Mouse (Mus musculus) C2C12 (cell line): ENCODE data around the gene Grik3.

Source experiments
- CEBPB ChIP-seq: IDR thresholded peaks from one replicate; pipeline ENCODE4 v1.6.1; 2011; ENCODE audit warnings: low read depth, mild to moderate bottlenecking, control low read depth, moderate library complexity
- CTCF ChIP-seq: IDR thresholded peaks from one replicate; pipeline ENCODE4 v1.5.1; 2011; ENCODE audit not compliant: control insufficient read depth, insufficient read depth, insufficient read length
- FOSL1 ChIP-seq: IDR thresholded peaks from one replicate; pipeline ENCODE4 v1.8.0; 2011; ENCODE audit warnings: mild to moderate bottlenecking, low read length; ENCODE audit not compliant: poor library complexity, insufficient read depth, severe bottlenecking

DNA sequence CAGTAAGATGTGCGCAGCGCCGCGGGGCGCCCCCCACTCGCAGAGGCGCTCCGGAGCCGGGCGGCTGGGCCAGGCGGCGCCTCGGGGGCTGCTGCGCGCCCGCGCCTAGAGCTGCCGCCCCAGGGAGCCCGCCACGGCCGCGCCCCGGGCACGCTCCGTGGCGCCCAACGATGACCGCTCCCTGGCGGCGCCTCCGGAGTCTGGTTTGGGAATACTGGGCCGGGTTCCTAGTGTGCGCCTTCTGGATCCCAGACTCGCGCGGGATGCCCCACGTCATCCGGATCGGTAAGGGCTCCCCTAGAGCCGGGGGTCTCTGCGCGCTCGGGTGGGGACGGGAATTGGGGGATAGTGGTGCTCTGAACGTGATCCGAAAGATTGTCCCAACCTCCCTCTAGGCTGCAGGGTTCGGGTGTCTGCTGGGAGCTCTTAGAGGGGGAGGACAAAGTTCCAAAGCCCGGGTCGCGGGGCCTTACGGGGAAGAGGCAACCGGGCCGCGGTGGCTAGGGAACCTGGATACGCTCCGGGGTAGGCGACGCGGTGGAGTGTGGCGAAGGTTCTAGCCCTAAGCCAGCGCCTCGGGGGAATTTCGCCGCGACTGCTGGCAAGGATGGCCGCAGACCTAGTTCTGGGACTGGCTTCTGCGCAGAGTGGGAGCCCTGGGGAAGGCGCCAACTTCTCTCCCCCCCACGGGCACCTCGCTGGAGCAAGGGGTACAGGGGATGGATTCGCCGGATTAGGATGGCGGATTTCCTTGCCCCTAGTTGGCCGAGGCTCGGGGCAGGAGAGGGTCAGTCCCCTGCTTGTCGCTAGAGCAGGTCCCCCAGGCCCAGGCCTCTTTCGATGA is at the start of gene Grik3:
- no peak for TF ChIP-seq CTCF
- no peak for TF ChIP-seq CEBPB
- no peak for TF ChIP-seq FOSL1
